Mouse (Mus musculus): ENCODE data around the gene Prkrip1. TPM values are rescaled to one million over a fixed set of nuclear protein-coding genes. Genes with fewer than 3 reads are reported as not detected.

The Prkrip1 gene
- polyA plus RNA-seq, 1 experiment from 2014 or later: 52.6 TPM

DNA sequence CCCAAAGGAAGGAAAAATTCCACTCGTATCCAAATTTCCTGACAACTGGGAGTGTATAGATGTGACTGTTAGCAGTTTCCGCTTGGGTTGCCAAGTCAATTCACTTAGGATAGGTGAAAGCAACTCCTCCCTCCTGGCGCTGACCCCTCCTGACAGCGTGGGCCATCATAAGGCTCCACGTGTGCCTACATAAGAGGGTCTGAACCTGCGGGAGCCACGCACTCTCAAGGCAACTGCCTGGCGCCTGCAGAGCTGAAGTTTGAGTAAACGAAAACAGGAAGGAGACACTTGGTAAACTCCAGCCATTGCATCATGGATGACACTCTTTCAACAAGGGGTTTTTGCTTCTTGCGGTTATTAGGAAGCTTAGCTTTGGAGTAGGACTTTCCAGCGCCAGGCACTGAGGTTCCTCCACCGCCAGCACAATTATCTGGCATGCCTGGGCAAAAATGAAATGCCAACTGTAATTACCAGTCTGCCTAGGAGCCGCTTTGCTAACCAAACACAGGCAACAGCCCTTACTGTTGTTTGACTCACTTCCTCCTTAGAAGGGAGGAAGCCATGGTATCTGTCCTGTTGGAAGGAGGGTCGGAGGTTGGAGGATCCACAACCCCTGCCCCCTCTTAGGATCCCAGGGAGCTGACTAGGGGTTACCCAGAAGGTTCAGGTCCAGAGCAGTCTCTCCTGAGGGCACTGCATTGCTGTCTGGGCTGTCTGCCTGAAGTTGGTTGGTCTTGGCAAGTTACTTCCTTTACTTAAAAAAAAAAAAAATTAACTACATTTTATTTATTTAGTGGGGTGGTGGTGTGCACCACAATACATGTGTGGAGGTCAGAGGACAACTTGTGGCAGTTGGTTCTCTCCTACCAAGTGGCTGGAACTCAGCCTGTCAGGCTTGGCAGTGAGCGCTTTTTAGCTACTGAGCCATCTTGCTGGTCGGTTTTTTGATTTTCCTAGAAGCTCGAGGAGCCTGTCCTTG, 27.1 kb downstream of the Prkrip1 start:
- Histone ChIP-seq H3K36me3 (ENCODE audit: control insufficient read depth, insufficient read depth, low read length) (0 out of 2 replicates have a peak, but pooled peaks cover 3% of the 10 kb centered on the region), H3K4me1 (ENCODE audit: control insufficient read depth, insufficient read depth, low read length) (peaks cover 9% of the 10 kb centered on the region), H3K9me3 (replicated peaks; ENCODE audit: control insufficient read depth, low read length) (no peaks in the 10 kb centered on the region), H3K27me3 (ENCODE audit: control insufficient read depth, insufficient read depth, low read length) (no peaks in the 10 kb centered on the region; the same call in 1 of the 2 replicates), H3K4me2 (peak overlapping the region; percentile 96), H3K27ac (ENCODE audit: low read depth, low read length) (no peak overlapping the region), H3K4me3 (ENCODE audit: low read depth, low read length) (peak overlapping the region; percentile 52), H3K9ac (ENCODE audit: low read depth, low read length) (no peak overlapping the region)
- ATAC-seq (replicated peaks; ENCODE audit: insufficient number of reproducible peaks, low FRiP score, low TSS enrichment): no peak
- WGBS (ENCODE audit: insufficient replicate concordance): 35% methylated on average over 17 of the region's 17 CpGs

DNA sequence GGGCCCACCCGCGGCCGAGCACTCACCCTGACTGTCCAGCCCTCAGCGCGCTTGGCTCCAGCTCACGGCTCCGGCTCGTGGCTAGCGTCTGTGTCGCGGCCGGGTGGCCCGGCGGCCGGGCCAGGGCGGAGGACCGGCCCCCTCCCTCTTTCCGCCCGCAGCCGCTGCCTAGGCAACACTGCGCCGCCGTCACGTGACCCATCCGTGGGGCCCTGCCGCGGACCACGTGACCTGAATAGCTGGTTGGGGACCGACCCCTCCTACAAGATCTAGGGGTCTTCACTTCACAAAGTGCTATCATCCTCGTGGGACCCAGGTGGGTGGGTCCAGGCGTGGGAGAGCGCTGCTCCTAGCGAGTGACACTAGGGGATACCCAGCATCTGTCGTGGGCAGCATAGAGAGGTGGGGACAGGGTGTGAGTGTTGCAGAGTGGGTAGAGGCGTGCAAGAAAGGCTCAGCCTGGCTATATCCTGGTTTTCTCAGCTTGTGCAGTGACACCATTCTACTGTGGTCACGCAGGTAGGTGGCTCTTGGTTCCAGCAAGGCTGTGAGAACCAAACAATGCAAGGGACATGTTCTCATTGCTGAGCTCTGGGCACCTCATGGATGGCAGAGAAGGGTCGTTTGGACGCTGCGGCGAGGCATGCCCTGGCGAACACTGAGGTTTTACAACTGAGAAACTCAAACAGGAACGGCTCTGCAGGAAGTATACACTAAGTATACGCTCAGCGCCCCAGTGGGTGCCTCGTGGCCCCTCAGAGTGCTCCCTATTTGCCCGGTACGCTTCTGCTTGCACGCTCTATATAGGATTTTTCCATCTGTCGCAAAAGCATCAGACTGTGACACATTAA, 28.0 kb downstream of the Prkrip1 start, which contains the start of gene Orai2:
Gene Orai2 (minus strand): TSS at position 202 of the 851 bp plus-strand sequence.
- Histone ChIP-seq H3K4me1 (ENCODE audit: control insufficient read depth, insufficient read depth, low read length) (peaks cover 9% of the 10 kb centered on the region), H3K27me3 (ENCODE audit: control insufficient read depth, insufficient read depth, low read length) (no peaks in the 10 kb centered on the region; the same call in 1 of the 2 replicates), H3K27ac (ENCODE audit: low read depth, low read length) (no peak within 1 kb of the TSS), H3K4me3 (ENCODE audit: low read depth, low read length) (peak within 1 kb of the TSS; percentile 52), H3K36me3 (ENCODE audit: control insufficient read depth, insufficient read depth, low read length) (0 out of 2 replicates have a peak, but pooled peaks cover 3% of the 10 kb centered on the region), H3K9ac (ENCODE audit: low read depth, low read length) (peak within 1 kb of the TSS; percentile 57), H3K4me2 (peak within 1 kb of the TSS; percentile 96), H3K9me3 (replicated peaks; ENCODE audit: control insufficient read depth, low read length) (no peaks in the 10 kb centered on the region)
- peak; percentile 76 for ATAC-seq (replicated peaks; ENCODE audit: insufficient number of reproducible peaks, low FRiP score, low TSS enrichment)
- WGBS (ENCODE audit: insufficient replicate concordance): 7% methylated on average over 49 of the region's 49 CpGs

DNA sequence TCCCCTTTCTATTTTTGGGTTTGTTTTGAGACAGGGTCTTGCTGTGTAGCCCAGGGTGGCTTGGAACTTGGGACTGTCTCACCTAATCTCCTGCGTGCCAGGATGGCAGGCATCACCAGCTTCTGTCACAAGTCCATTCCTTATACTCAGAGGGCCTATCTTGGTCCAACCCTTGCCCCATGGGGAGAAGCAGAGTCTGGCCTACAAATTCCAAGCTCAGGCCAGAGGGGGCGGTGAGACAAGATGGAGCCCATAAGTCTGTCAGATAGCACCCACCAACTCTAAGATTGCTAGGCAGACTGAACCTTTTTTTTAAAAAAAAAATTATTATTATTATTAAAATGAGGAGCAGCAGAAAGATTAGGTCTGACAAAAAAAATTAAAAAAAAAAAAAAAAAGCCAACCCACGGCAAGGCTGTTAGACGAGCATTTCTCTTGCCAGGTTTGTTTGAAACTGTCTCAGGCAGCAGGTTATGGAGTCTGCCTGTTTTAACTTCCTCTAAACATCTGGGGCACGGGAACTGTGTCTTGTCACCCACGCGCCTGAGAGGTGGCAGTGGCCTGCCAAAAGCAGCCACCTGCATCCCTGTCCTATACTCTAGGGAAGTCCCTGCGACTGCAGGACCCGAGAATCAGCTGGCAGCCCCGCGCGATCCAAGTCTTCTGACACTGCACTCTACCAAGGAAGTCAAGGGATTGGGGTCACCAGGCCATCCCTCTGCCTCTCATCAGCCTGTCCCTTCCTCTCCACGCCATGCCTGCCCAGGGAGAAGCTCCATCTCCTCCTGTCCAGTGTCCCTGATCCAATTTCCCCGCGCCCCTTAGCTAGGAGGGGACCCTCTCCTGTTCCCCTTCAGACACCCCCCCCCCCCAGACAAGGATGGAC, 28.9 kb downstream of the Prkrip1 start:
- H3K27ac ChIP-seq (ENCODE audit: low read depth, low read length): no peak overlapping the region
- H3K4me3 ChIP-seq (ENCODE audit: low read depth, low read length): peak overlapping the region; percentile 52
- no peaks in the 10 kb centered on the region; the same call in 1 of the 2 replicates for H3K27me3 ChIP-seq (ENCODE audit: control insufficient read depth, insufficient read depth, low read length)
- peaks cover 9% of the 10 kb centered on the region for H3K4me1 ChIP-seq (ENCODE audit: control insufficient read depth, insufficient read depth, low read length)
- WGBS (ENCODE audit: insufficient replicate concordance): 14% methylated on average over 15 of the region's 15 CpGs
- peak overlapping the region; percentile 96 for H3K4me2 ChIP-seq
- H3K9ac ChIP-seq (ENCODE audit: low read depth, low read length): peak overlapping the region; percentile 57
- 0 out of 2 replicates have a peak, but pooled peaks cover 3% of the 10 kb centered on the region for H3K36me3 ChIP-seq (ENCODE audit: control insufficient read depth, insufficient read depth, low read length)
- ATAC-seq (replicated peaks; ENCODE audit: insufficient number of reproducible peaks, low FRiP score, low TSS enrichment): no peak; the same call in none of the 2 replicates
- no peaks in the 10 kb centered on the region for H3K9me3 ChIP-seq (replicated peaks; ENCODE audit: control insufficient read depth, low read length)

DNA sequence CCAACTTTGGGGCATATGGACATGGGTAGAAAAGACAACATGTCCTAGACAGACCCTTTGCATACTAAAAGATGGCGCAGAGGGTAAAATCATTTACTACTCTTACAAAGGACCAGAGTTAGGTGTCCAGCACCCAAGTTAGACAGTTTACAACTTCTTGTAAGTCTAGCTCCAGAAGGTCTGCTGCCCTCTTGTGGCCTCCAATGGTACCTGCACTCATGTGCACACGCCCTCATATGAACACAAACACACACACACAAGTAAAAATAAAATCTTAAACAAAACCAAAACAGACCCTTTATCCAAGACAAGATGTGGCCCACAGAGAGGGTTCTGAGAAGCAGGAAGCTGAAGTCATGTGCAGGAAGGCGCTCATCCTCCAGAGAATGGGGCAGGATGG, 30.7 kb downstream of the Prkrip1 start:
- peaks cover 9% of the 10 kb centered on the region for H3K4me1 ChIP-seq (ENCODE audit: control insufficient read depth, insufficient read depth, low read length)
- ATAC-seq (replicated peaks; ENCODE audit: insufficient number of reproducible peaks, low FRiP score, low TSS enrichment): no peak
- H3K36me3 ChIP-seq (ENCODE audit: control insufficient read depth, insufficient read depth, low read length): 0 out of 2 replicates have a peak, but pooled peaks cover 3% of the 10 kb centered on the region
- no peak overlapping the region for H3K9ac ChIP-seq (ENCODE audit: low read depth, low read length)
- no peak overlapping the region for H3K4me3 ChIP-seq (ENCODE audit: low read depth, low read length)
- H3K4me2 ChIP-seq: no peak overlapping the region
- H3K9me3 ChIP-seq (replicated peaks; ENCODE audit: control insufficient read depth, low read length): no peaks in the 10 kb centered on the region
- WGBS (ENCODE audit: insufficient replicate concordance): 91% methylated on average over 3 of the region's 3 CpGs
- H3K27me3 ChIP-seq (ENCODE audit: control insufficient read depth, insufficient read depth, low read length): no peaks in the 10 kb centered on the region; the same call in 1 of the 2 replicates
- no peak overlapping the region for H3K27ac ChIP-seq (ENCODE audit: low read depth, low read length)

- Histone ChIP-seq H3K27me3 (ENCODE audit: control insufficient read depth, insufficient read depth, low read length) (no peaks in the 10 kb centered on the region; the same call in 1 of the 2 replicates), H3K4me3 (ENCODE audit: low read depth, low read length) (no peak overlapping the region), H3K27ac (ENCODE audit: low read depth, low read length) (no peak overlapping the region), H3K9me3 (replicated peaks; ENCODE audit: control insufficient read depth, low read length) (no peaks in the 10 kb centered on the region), H3K9ac (ENCODE audit: low read depth, low read length) (no peak overlapping the region), H3K4me2 (no peak overlapping the region), H3K36me3 (ENCODE audit: control insufficient read depth, insufficient read depth, low read length) (0 out of 2 replicates have a peak, but pooled peaks cover 3% of the 10 kb centered on the region), H3K4me1 (ENCODE audit: control insufficient read depth, insufficient read depth, low read length) (peaks cover 9% of the 10 kb centered on the region)
- no peak for ATAC-seq (replicated peaks; ENCODE audit: insufficient number of reproducible peaks, low FRiP score, low TSS enrichment)
- 84% methylated on average over 4 of the region's 4 CpGs for WGBS (ENCODE audit: insufficient replicate concordance)
Observed at GRCm38 (mm10) chr5:136167296-136167695, 31.5 kb downstream of the Prkrip1 start.

DNA sequence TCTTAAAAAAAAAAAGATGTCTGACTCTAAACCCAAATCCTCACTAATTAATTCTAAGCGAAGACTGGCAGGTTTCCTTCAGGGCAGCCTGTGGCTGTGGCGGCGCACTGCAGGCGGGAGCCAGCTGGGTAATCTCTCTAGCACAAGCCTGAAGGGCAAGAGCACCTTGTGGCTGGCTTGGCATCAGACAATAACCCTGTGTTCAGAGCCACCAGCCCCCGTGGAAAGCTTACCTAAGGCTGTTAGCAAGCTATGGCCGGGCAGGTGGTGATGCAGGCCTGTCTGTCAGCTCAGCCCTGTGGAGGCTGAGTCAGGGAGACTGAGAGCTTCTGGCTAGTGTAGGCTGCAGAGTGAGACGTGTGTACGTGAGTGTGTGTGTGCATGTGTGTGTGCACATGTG, 33.5 kb downstream of the Prkrip1 start:
- 73% methylated on average over 8 of the region's 8 CpGs for WGBS (ENCODE audit: insufficient replicate concordance)
- no peak for ATAC-seq (replicated peaks; ENCODE audit: insufficient number of reproducible peaks, low FRiP score, low TSS enrichment)

GRCm38 (mm10) chr5:136163807-136164474, 34.8 kb downstream of the Prkrip1 start:
- no peak overlapping the region for H3K27ac ChIP-seq (ENCODE audit: low read depth, low read length)
- H3K9ac ChIP-seq (ENCODE audit: low read depth, low read length): no peak overlapping the region
- ATAC-seq (replicated peaks; ENCODE audit: insufficient number of reproducible peaks, low FRiP score, low TSS enrichment): no peak
- 88% methylated on average over 11 of the region's 11 CpGs for WGBS (ENCODE audit: insufficient replicate concordance)
- H3K4me1 ChIP-seq (ENCODE audit: control insufficient read depth, insufficient read depth, low read length): no peaks in the 10 kb centered on the region
- H3K4me3 ChIP-seq (ENCODE audit: low read depth, low read length): no peak overlapping the region
- no peaks in the 10 kb centered on the region for H3K27me3 ChIP-seq (ENCODE audit: control insufficient read depth, insufficient read depth, low read length)
- no peak overlapping the region for H3K4me2 ChIP-seq
- H3K9me3 ChIP-seq (replicated peaks; ENCODE audit: control insufficient read depth, low read length): no peaks in the 10 kb centered on the region
- 0 out of 2 replicates have a peak, but pooled peaks cover 3% of the 10 kb centered on the region for H3K36me3 ChIP-seq (ENCODE audit: control insufficient read depth, insufficient read depth, low read length)

More for the DNA sequence above, 33.5 kb downstream of the Prkrip1 start:
- Histone ChIP-seq H3K9ac (ENCODE audit: low read depth, low read length) (no peak overlapping the region), H3K9me3 (replicated peaks; ENCODE audit: control insufficient read depth, low read length) (no peaks in the 10 kb centered on the region), H3K4me1 (ENCODE audit: control insufficient read depth, insufficient read depth, low read length) (no peaks in the 10 kb centered on the region), H3K4me3 (ENCODE audit: low read depth, low read length) (no peak overlapping the region), H3K27me3 (ENCODE audit: control insufficient read depth, insufficient read depth, low read length) (no peaks in the 10 kb centered on the region), H3K27ac (ENCODE audit: low read depth, low read length) (no peak overlapping the region), H3K4me2 (no peak overlapping the region), H3K36me3 (ENCODE audit: control insufficient read depth, insufficient read depth, low read length) (0 out of 2 replicates have a peak, but pooled peaks cover 3% of the 10 kb centered on the region)

All from heart, embryonic 11.5 days (tissue).